Mouse (Mus musculus) forebrain, embryonic 11.5 days (tissue): Measurements from ENCODE around the gene Olfr1286. TPM values are rescaled to one million over a fixed set of nuclear protein-coding genes. Genes with fewer than 3 reads are reported as not detected.

Source experiments
- ATAC-seq: fragments of 200-750 bp; cut with Nextera tagmentation; replicated peaks from 2 replicates; pipeline ENCODE4 v1.8.0; 2017; ENCODE audit warnings: moderate TSS enrichment; ENCODE audit not compliant: low FRiP score
- DNase-seq: peaks from one replicate; pipeline ENCODE4 v3.0.0-alpha.2; 2017; ENCODE audit warnings: low spot score
- H3K27ac ChIP-seq: fragments of 300-500 bp; sonication (generic); 2 replicates; pipeline ENCODE4 v1.5.1; 2014; ENCODE audit warnings: low read depth, low read length
- H3K27me3 ChIP-seq: fragments of 300-500 bp; sonication (generic); 2 replicates; pipeline ENCODE4 v1.6.1; 2014; ENCODE audit warnings: mild to moderate bottlenecking, low read length, mixed read lengths; ENCODE audit not compliant: control insufficient read depth, insufficient read depth
- H3K36me3 ChIP-seq: fragments of 300-500 bp; sonication (generic); 2 replicates; pipeline ENCODE4 v1.6.1; 2014; ENCODE audit warnings: mild to moderate bottlenecking, low read length, moderate library complexity, mixed read lengths; ENCODE audit not compliant: control insufficient read depth, insufficient read depth
- H3K4me1 ChIP-seq: fragments of 300-500 bp; sonication (generic); replicated peaks from 2 replicates; pipeline ENCODE4 v1.6.1; 2014; ENCODE audit warnings: low read length, mixed read lengths; ENCODE audit not compliant: control insufficient read depth, insufficient read depth
- H3K4me2 ChIP-seq: fragments of 300-500 bp; sonication (generic); 2 replicates; pipeline ENCODE4 v1.6.1; 2014; ENCODE audit warnings: low read depth, mild to moderate bottlenecking, low read length, moderate library complexity, mixed read lengths; ENCODE audit not compliant: severe bottlenecking
- H3K4me3 ChIP-seq: fragments of 300-500 bp; sonication (generic); 2 replicates; pipeline ENCODE4 v1.5.1; 2014; ENCODE audit warnings: low read depth, low read length
- H3K9ac ChIP-seq: fragments of 300-500 bp; sonication (generic); 2 replicates; pipeline ENCODE4 v1.6.1; 2014; ENCODE audit warnings: low read length
- H3K9me3 ChIP-seq: fragments of 300-500 bp; sonication (generic); 2 replicates; pipeline ENCODE4 v1.6.1; 2016; ENCODE audit warnings: low read length, mixed read lengths; ENCODE audit not compliant: control insufficient read depth
- WGBS: fragments of 180-500 bp; shearing (Covaris S2); extraction: QIAGEN DNeasy Blood & Tissue Kit; methylation state at CpG from one replicate; pipeline ENCODE4 v1.1.7; 2014; 5-methylcytosine and 5-hydroxymethylcytosine counted together
- polyA plus RNA-seq: library from polyadenylated mRNA; unstranded; fragments of >200 nt; fragmentation: Nextera tagmentation; extraction: Ambion mirVana; gene quantifications from 2 replicates; pipeline ENCODE4 v1.2.1, GENCODE M21; 2014

Gene Olfr1286
- polyA plus RNA-seq = not detected in 2 replicates

GRCm38 (mm10) chr2:111422931-111423330, at the start of gene Olfr1286:
Gene Olfr1286, minus strand, starts transcription at chr2:111423115.
- Histone ChIP-seq H3K4me2 (no peak within 1 kb of the TSS), H3K27me3 (no peaks in the 10 kb centered on the region), H3K4me1 (no peaks in the 10 kb centered on the region), H3K27ac (no peak within 1 kb of the TSS), H3K9ac (no peak within 1 kb of the TSS), H3K36me3 (no peaks in the 10 kb centered on the region), H3K9me3 (no peaks in the 10 kb centered on the region), H3K4me3 (no peak within 1 kb of the TSS)
- DNase-seq (no peak), ATAC-seq (no peak)
- 79% methylated on average over 1 of the region's 1 CpGs for WGBS

GRCm38 (mm10) chr2:111448842-111449241, 25.9 kb upstream of the Olfr1286 start, which contains the start of gene Olfr1287:
Gene Olfr1287, plus strand, starts transcription at chr2:111449142.
- no peak within 1 kb of the TSS for H3K9ac ChIP-seq
- H3K27me3 ChIP-seq = no peaks in the 10 kb centered on the region
- H3K4me3 ChIP-seq = no peak within 1 kb of the TSS
- H3K27ac ChIP-seq = no peak within 1 kb of the TSS
- 71% methylated on average over 1 of the region's 1 CpGs for WGBS
- ATAC-seq (no peak), DNase-seq (no peak)
- H3K36me3 ChIP-seq = no peaks in the 10 kb centered on the region
- no peaks in the 10 kb centered on the region for H3K4me1 ChIP-seq
- H3K9me3 ChIP-seq = no peaks in the 10 kb centered on the region; the same call in 1 of the 2 replicates
- H3K4me2 ChIP-seq = no peak within 1 kb of the TSS

DNA sequence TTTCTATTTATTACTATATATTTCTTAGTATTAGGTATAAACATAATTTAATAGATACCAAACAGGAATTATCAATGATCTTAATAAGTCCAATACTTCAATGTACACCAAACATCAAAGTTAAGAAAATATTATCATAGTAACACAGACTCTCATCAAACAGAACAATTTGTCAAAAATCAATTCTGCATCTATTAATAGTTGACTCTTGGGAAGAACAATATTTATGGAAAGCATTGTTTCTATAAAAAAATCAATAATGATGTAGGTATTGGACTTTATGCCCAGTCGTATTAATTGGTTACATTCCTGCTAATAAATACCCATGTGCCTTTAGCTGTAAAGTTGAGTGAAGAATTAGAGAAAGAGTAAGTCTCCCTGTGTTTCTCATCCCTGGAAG, 47.7 kb downstream of the Olfr1286 start, which contains the start of gene Olfr1284:
TSS of gene Olfr1284 (plus strand) at position 301 of the 400 bp plus-strand sequence.
- ATAC-seq = no peak
- no peaks in the 10 kb centered on the region for H3K9me3 ChIP-seq
- no peak for DNase-seq
- no peaks in the 10 kb centered on the region for H3K36me3 ChIP-seq
- H3K27ac ChIP-seq = no peak within 1 kb of the TSS
- no peaks in the 10 kb centered on the region for H3K4me1 ChIP-seq
- H3K4me3 ChIP-seq = no peak within 1 kb of the TSS
- no peak within 1 kb of the TSS for H3K9ac ChIP-seq
- WGBS = 79% methylated on average over 1 of the region's 1 CpGs
- no peak within 1 kb of the TSS for H3K4me2 ChIP-seq
- no peaks in the 10 kb centered on the region for H3K27me3 ChIP-seq

Other genes starting within 250 kb of the Olfr1286 start
- gene 4930430A15Rik, start 193.5 kb downstream of the Olfr1286 start, polyA plus RNA-seq = not detected in 2 replicates
- gene Olfr1275, start 187.8 kb downstream of the Olfr1286 start, polyA plus RNA-seq = not detected in 2 replicates
- gene Olfr1276, start 168.6 kb downstream of the Olfr1286 start, polyA plus RNA-seq = not detected in 2 replicates
- gene Olfr1277, start 149.0 kb downstream of the Olfr1286 start, polyA plus RNA-seq = not detected in 2 replicates
- gene Olfr1278, start 133.0 kb downstream of the Olfr1286 start, polyA plus RNA-seq = not detected in 2 replicates
- not detected in 2 replicates for gene Olfr1279, start 122.5 kb downstream of the Olfr1286 start, polyA plus RNA-seq
- not detected in 2 replicates for gene Olfr1280, start 109.1 kb downstream of the Olfr1286 start, polyA plus RNA-seq
- gene Olfr1281, start 96.6 kb downstream of the Olfr1286 start, polyA plus RNA-seq = not detected in 2 replicates
- not detected in 2 replicates for gene Olfr1282, start 87.0 kb downstream of the Olfr1286 start, polyA plus RNA-seq
- gene Olfr1283, start 56.3 kb downstream of the Olfr1286 start, polyA plus RNA-seq = not detected in 2 replicates
- gene Olfr1284, start 47.6 kb downstream of the Olfr1286 start, polyA plus RNA-seq = not detected in 2 replicates
- gene Olfr1287, start 26.0 kb upstream of the Olfr1286 start, polyA plus RNA-seq = not detected in 2 replicates
- gene Olfr1288, start 51.0 kb upstream of the Olfr1286 start, polyA plus RNA-seq = not detected in 2 replicates
- not detected in 2 replicates for gene Olfr1289, start 57.7 kb upstream of the Olfr1286 start, polyA plus RNA-seq
- not detected in 2 replicates for gene Olfr1290, start 70.7 kb upstream of the Olfr1286 start, polyA plus RNA-seq
- not detected in 2 replicates for gene Olfr1291-ps1, start 74.1 kb upstream of the Olfr1286 start, polyA plus RNA-seq
- not detected in 2 replicates for gene Olfr1293-ps, start 102.1 kb upstream of the Olfr1286 start, polyA plus RNA-seq
- not detected in 2 replicates for gene Olfr1294, start 117.2 kb upstream of the Olfr1286 start, polyA plus RNA-seq
- not detected in 2 replicates for gene Olfr1295, start 146.6 kb upstream of the Olfr1286 start, polyA plus RNA-seq
- gene Olfr1297, start 203.4 kb upstream of the Olfr1286 start, polyA plus RNA-seq = not detected in 2 replicates
- gene Olfr1298, start 226.1 kb upstream of the Olfr1286 start, polyA plus RNA-seq = not detected in 2 replicates
- gene Olfr1299, start 238.3 kb upstream of the Olfr1286 start, polyA plus RNA-seq = not detected in 2 replicates